Mouse (Mus musculus): ENCODE measurements around the gene Mmrn2. TPM values are rescaled to one million over a fixed set of nuclear protein-coding genes. Genes with fewer than 3 reads are reported as not detected.

The Mmrn2 gene
- not detected in 2 replicates for total RNA-seq (2017)

DNA sequence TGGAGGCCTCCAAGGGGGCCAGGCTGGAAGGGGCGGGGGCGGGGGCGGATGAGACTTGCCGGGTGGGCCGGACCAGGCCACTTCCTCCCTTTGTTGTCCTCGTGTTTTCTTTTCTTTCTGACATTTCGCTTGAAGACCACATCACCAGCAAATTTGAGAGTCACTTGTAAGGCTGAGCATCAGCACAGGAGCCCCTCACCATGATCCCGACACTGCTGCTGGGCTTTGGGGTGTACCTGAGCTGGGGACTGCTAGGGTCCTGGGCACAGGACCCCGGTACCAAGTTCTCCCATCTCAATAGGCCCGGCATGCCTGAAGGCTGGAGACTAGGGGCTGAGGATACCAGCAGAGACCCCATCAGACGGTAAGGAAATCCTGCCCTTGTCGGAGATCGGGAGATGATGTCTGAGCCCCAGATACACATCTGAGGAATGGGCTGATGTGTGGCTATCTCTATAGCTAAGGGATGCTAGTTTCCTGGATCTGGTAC, at the start of gene Mmrn2:
TSS of gene Mmrn2 (plus strand) at position 51 of the 490 bp plus-strand sequence.
- no peak for ATAC-seq (replicated peaks in 1 of 2; ENCODE audit: insufficient read depth in 1 of 2, low FRiP score in 2 of 2, low TSS enrichment in 1 of 2, low read depth in 1 of 2, poor library complexity in 2 of 2, severe bottlenecking in 2 of 2)

DNA sequence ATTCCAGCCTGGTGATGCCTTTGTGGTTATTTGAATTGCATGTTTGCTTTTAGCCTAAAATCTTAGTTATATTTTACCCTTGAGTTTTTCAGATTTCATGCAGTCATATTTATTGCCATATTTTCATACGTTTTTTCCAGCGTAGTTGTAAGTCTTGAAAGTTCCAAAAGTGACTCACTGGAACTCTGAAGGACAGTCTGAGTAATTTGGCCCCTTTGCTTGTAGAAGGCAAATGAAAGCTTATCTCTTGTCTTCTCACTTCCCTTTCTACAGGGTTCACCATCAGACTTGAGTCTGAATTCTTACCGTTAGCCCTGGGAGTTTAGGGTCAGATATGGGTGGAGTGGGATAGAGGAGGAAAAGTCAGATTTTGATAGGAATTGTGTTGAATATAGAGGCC, 48.7 kb upstream of the Mmrn2 start:
- ATAC-seq (replicated peaks in 1 of 2; ENCODE audit: insufficient read depth in 1 of 2, low FRiP score in 2 of 2, low TSS enrichment in 1 of 2, low read depth in 1 of 2, poor library complexity in 2 of 2, severe bottlenecking in 2 of 2), result no peak

DNA sequence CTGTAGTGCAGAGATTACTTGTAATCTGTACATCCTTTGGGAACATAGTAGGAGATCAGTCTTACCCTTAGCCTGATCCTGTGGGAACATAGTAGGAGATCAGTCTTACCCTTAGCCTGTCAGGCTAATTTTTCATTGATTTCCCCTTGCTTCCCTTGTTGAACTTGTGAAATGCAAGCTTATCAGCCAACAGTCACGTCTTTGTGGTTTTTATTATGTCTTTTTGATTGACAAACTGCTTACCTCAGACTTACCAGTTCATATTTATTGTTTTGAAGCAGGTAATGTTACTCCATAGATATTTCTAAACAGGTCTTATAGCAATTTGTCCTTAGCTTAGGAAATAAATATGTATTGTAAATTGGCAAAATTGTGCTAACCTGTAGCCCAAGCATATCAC, 47.6 kb upstream of the Mmrn2 start:
- ATAC-seq (replicated peaks in 1 of 2; ENCODE audit: insufficient read depth in 1 of 2, low FRiP score in 2 of 2, low TSS enrichment in 1 of 2, low read depth in 1 of 2, poor library complexity in 2 of 2, severe bottlenecking in 2 of 2), result no peak

DNA sequence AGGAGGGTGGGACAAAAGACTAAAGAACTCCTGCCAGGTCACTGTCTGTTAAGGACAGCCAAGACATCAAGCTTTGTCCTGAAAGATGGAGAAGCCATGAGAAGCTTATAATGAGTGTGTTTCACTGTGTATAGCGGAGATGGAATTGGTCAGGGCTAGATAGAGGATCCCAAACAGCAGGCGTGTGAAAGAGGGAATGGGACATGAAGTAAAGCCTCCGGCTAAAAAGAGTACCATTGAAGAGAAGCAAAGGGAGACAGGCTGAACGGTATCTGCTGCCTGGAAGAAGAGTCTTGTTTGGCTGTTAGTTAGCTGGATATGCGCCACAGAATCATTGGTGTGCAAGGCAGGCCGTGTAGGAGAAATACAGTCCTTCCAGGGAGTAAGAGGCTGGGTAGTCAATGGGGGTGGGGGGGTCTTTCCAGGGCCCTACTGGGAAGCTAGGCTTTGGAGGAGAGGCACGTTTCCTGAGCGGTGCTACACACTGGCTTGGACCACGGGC, 44.6 kb upstream of the Mmrn2 start:
- ATAC-seq (replicated peaks in 1 of 2; ENCODE audit: insufficient read depth in 1 of 2, low FRiP score in 2 of 2, low TSS enrichment in 1 of 2, low read depth in 1 of 2, poor library complexity in 2 of 2, severe bottlenecking in 2 of 2), result no peak

DNA sequence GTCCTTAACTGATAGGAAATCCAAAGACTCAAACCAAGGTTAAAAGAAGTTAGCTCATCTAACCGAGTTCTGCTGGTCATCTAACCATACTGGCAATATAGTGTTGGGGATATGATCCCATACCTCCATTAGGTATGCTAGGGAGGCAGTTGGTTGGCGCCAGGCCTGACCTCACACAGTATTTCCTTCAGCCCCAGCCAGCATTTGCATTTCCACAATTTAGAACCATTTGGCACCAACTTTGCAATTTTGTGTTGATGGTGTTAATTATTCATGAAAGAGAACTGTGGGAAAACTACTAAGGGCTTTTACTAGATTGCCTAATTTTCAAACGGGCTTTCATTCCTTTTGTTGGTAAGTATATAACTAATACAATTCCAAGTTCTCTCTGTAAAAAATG, 43.4 kb upstream of the Mmrn2 start:
- ATAC-seq (replicated peaks in 1 of 2; ENCODE audit: insufficient read depth in 1 of 2, low FRiP score in 2 of 2, low TSS enrichment in 1 of 2, low read depth in 1 of 2, poor library complexity in 2 of 2, severe bottlenecking in 2 of 2), result no peak

DNA sequence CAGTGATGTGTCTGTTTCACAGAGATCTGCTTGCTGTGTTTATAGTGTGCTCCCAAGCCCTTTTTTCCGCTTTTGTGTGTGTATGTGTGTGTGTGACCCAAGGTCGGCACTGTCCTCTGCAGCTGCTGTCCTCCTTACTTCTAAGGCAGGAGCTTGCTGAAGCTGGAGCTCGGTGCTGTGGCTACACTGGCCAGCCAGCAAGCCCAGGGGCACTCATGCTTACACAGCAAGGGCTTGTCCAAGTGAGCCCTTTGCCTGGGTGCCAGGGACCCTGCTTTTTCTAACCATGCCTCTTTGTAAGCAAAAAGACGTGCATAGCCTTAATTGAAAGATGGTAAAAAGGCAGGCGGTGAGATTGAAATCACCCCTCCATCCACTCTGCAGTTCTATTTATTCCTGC, 42.8 kb upstream of the Mmrn2 start:
- ATAC-seq (replicated peaks in 1 of 2; ENCODE audit: insufficient read depth in 1 of 2, low FRiP score in 2 of 2, low TSS enrichment in 1 of 2, low read depth in 1 of 2, poor library complexity in 2 of 2, severe bottlenecking in 2 of 2), result no peak

DNA sequence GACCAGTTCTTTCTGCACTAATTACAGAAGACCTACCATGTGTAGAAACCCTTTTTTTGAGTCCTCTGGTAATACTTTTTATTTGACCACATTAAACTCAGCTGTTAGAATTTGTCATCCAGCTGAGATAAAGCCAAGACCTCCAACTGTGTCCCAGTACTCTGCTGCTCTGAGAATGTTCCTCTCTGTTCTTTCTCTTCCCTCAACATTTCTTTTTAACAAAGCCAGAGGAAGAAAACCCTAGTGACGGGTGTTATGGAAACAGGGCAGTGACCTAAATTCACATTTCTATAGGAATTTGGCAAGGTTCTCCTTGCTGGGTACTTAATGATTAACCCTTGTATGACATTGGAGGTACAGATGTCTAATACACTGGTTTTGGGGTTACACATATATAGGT, 35.8 kb upstream of the Mmrn2 start:
- no peak for ATAC-seq (replicated peaks in 1 of 2; ENCODE audit: insufficient read depth in 1 of 2, low FRiP score in 2 of 2, low TSS enrichment in 1 of 2, low read depth in 1 of 2, poor library complexity in 2 of 2, severe bottlenecking in 2 of 2)

DNA sequence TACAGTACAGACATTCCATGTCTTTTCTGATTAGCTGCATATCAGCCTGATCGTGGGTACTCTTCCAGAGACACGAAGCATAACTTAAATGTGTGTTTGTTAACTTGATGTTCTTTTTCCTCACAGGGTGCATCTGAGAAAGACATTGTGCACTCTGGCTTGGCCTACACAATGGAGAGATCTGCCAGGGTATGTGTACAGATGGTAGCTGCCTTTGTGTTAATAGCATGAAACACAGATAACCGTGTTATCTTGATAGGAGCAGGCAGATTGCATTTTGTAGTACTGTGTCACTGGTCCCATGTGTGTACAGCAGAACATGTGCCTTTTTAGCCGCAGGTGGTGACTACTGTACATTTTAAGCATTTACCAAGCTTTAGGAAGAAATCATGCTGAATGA, 33.3 kb upstream of the Mmrn2 start:
- ATAC-seq (replicated peaks in 1 of 2; ENCODE audit: insufficient read depth in 1 of 2, low FRiP score in 2 of 2, low TSS enrichment in 1 of 2, low read depth in 1 of 2, poor library complexity in 2 of 2, severe bottlenecking in 2 of 2), result no peak

DNA sequence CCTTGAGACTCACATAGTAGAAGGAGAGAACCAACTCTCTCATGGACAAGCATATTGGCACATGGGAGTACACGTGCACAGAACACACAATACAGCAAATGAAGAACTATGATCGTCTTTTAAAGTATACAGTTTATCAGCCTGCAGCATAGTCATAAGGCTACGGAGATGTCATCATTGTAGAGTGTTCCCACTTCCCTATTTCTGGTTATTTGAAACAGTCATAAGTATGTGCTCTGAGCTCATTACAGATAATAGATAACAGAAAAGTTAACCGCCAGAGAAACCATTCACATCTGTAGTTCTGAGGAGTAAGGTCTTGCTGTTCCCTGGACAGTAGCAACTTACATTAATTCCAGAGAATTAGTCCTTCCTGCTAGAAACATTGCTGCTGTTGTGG, 32.2 kb upstream of the Mmrn2 start:
- ATAC-seq (replicated peaks in 1 of 2; ENCODE audit: insufficient read depth in 1 of 2, low FRiP score in 2 of 2, low TSS enrichment in 1 of 2, low read depth in 1 of 2, poor library complexity in 2 of 2, severe bottlenecking in 2 of 2), result no peak

DNA sequence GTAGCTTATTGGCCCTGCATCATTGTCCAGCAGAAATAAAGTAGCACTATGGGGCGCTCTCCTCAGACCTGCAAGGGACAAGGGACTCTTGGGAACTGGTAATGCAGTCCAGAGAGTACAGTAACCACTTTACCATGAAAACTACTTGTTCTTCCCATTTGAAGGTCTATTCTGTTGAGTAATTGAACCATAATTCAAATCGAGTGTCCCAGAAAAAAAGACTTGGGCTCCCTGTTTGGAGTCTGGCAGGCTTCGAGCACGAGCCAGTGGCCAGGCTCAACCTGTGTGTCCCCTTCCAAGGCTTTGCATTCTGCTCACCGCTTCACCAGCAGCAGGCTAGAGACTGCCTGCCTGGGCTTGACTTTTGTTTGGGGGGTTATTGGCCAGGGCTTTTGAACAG, 30.9 kb upstream of the Mmrn2 start:
- no peak for ATAC-seq (replicated peaks in 1 of 2; ENCODE audit: insufficient read depth in 1 of 2, low FRiP score in 2 of 2, low TSS enrichment in 1 of 2, low read depth in 1 of 2, poor library complexity in 2 of 2, severe bottlenecking in 2 of 2)

DNA sequence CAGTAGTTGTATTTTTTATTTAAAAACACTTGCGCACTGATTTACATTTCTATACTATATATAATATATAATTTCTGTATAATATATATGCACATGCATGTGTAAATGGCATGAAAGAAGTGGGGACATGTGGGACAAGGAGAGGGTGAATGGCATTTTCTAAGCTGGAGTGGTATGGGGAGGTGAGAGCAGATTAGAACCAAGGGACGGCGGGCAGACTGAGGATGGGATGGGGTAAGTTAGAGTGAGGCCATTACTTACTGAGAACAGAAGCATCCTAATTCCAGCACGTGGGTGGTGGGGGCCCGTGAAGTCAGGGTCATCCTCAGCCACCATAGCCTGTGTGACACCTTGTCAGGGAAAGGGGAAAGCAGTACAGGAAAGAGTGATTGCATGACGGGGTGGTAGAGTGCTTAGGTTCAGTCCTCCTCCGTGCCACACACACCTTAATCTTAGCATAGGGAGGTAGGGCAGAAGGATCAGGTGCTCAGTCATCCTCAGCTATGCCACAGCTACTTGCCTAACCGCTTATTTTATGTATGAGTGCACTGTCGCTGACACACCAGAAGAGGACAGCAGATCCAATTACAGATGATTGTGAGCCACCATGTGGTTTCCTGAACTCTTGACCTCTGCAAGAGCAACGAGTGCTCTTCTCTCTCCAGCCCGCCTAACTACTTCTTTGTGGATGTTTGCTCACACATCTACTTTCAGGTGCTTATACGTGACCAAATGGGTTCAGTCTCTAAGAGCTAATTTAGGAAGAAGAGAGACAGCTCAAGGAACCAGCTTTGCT, 29.3 kb upstream of the Mmrn2 start:
- no peak for ATAC-seq (replicated peaks in 1 of 2; ENCODE audit: insufficient read depth in 1 of 2, low FRiP score in 2 of 2, low TSS enrichment in 1 of 2, low read depth in 1 of 2, poor library complexity in 2 of 2, severe bottlenecking in 2 of 2)

DNA sequence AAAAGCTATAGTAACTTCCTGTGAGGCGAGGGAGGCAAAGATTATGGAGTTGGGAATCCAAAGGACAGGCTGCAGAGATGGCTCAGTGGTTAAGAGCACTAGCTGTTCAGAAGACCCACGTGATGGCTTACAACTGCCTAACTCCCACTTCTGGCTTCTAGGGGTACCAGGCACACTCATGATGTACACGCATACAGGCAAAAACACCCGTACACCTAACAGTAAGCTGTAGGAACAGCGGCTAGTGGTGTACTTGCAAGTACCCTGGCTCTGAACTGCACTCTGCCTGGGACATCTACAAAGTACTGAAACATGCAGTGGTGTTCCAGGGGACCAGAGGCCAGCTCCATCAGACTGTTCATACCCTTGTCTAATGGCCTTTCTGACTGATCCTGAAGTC, 28.2 kb upstream of the Mmrn2 start:
- ATAC-seq (replicated peaks in 1 of 2; ENCODE audit: insufficient read depth in 1 of 2, low FRiP score in 2 of 2, low TSS enrichment in 1 of 2, low read depth in 1 of 2, poor library complexity in 2 of 2, severe bottlenecking in 2 of 2), result no peak

DNA sequence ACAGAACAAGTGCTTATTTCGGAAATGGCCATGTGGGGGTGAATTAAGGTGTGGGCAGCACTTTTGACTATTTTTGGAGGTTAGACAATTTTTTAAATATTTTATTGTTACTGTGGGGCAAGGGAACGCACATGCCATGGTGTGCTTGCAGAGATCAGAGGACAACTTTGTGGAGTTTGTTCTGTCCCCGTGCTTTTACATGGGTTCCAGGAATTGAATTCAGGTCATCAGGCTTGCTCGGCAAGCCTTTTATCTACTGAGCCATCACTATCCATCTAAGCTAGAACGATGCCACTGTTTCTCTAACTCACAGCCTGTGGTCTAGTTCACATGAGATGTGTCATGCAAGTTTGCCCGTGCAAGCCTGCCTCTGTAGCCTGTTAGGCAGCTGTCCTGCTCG, 27.0 kb upstream of the Mmrn2 start:
- ATAC-seq (replicated peaks in 1 of 2; ENCODE audit: insufficient read depth in 1 of 2, low FRiP score in 2 of 2, low TSS enrichment in 1 of 2, low read depth in 1 of 2, poor library complexity in 2 of 2, severe bottlenecking in 2 of 2), result no peak

DNA sequence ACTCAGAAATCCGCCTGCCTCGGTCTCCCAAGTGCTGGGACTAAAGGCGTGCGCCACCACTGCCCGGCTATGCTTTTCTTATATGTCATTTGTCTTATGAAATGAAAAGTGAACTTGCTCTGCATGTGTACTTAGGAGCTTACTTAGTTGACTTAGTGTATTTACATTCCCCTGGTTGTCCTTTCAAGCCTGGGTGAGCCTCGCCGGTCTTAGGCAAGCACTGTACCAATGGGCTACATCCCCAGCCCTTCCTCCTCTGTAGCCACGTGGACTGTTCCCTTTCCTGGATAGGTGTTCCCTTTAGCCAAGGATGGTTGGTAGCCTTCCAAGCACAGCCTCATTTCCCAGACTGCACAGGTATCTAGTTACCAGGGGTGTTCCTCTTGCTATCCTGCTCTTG, 26.3 kb upstream of the Mmrn2 start:
- no peak for ATAC-seq (replicated peaks in 1 of 2; ENCODE audit: insufficient read depth in 1 of 2, low FRiP score in 2 of 2, low TSS enrichment in 1 of 2, low read depth in 1 of 2, poor library complexity in 2 of 2, severe bottlenecking in 2 of 2)

DNA sequence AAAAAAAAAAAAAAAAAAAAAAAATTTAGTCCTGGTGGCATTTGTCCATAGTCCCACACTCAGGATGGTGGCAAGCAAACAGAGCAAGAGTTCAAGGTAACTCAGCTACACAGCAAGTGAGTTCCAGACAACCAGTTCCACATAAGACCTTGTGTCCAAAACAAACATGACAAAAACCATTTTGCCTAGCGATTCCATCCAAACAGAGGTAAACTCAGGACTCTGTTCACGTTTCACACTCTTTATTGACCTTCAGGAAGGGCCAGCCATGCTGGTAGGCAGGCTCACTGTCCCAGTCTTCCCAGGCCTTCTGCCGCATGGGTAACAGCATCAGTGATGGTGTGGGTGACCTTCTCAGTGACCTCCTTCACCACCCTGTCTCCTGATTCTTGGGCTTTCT, 23.6 kb upstream of the Mmrn2 start:
- ATAC-seq (replicated peaks in 1 of 2; ENCODE audit: insufficient read depth in 1 of 2, low FRiP score in 2 of 2, low TSS enrichment in 1 of 2, low read depth in 1 of 2, poor library complexity in 2 of 2, severe bottlenecking in 2 of 2), result no peak

DNA sequence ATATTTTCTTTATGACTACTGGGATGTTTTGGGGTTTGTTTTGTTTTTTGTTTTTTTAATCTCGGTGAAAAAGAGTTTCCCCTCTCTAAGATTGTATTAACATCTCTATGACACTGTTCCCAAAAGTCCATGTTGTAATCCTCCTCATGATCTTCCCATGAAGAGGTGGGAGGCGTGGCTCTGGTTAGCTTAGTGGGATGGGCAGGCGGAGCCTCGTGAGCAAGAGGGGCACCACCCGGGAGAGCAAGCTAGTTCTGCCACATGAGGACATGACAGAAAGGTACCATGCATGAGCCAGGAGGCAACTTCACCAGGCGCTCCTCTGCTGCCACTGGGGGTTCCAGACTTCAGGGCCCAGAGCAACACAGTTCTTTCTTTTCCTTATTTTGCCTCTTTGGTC, 22.7 kb upstream of the Mmrn2 start:
- ATAC-seq (replicated peaks in 1 of 2; ENCODE audit: insufficient read depth in 1 of 2, low FRiP score in 2 of 2, low TSS enrichment in 1 of 2, low read depth in 1 of 2, poor library complexity in 2 of 2, severe bottlenecking in 2 of 2), result no peak

DNA sequence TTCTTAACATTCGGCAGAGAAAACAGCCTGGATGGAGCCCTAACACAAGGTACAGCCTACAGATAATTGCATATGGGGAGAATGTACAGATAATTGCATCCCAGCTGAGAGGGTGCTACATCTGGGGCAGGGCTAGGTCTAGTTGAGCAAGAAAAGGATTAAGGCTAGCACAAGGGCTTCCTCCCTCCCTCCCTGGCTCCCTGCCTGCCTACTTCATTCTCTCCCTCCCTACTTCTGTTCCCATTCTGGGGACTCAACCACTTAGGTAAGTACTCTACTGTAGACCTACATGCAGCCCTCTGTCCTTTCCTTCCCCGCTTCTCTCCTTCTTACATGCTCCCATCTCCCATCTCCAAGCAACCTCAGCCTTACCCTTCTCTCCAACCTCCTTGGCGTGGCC, 21.9 kb upstream of the Mmrn2 start:
- ATAC-seq (replicated peaks in 1 of 2; ENCODE audit: insufficient read depth in 1 of 2, low FRiP score in 2 of 2, low TSS enrichment in 1 of 2, low read depth in 1 of 2, poor library complexity in 2 of 2, severe bottlenecking in 2 of 2), result no peak

DNA sequence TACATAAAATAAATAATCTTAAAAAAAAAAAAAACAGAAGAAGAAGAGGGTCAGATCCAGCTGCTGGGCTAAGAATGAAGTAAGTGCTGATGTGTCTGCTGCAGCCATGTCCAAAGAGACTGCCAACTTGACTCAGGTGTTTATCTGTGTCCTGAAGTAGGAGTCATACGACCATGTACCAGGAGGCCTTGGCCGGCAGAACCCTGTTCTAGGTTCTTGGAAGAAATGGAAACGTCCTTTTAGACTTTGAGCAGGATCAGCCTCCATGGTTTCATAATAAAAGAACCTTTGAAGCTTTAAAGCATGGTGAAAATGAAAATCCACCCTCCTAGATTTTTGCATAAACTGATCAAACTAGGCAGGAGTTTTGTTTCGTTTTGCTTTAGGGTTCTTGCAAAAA, 20.8 kb upstream of the Mmrn2 start:
- ATAC-seq (replicated peaks in 1 of 2; ENCODE audit: insufficient read depth in 1 of 2, low FRiP score in 2 of 2, low TSS enrichment in 1 of 2, low read depth in 1 of 2, poor library complexity in 2 of 2, severe bottlenecking in 2 of 2), result no peak

DNA sequence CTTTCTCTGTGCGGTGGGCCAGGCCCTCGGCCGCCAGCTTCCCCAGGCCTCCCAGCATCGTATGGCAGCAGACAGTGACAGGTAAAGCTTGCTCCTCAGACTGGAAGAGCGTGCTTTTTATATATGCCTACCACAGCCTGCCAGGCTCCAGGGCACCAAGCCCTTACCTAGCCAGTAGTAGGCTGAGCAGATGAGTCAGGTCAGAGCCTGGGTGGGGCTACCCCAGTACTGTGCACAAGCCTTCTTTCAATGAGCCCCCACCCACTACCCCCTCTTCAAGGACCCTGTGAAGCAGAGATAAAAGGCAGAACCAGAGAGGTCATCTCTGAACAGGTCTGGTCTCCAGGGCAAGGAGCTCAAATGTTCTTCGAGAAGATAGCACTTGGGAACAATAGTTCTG, 20.0 kb upstream of the Mmrn2 start, which contains the start of gene Fam25c:
TSS of gene Fam25c (minus strand) at position 133 of the 400 bp plus-strand sequence.
- 0 out of 4 replicates have a peak, but pooled peaks of 1 of the 2 experiments have one; percentile 10 for ATAC-seq (replicated peaks in 1 of 2; ENCODE audit: insufficient read depth in 1 of 2, low FRiP score in 2 of 2, low TSS enrichment in 1 of 2, low read depth in 1 of 2, poor library complexity in 2 of 2, severe bottlenecking in 2 of 2)

Data from hematopoietic stem cell, adult 5-6 weeks (primary cell).